Mouse (Mus musculus): ENCODE results near the gene Hephl1.

DNA sequence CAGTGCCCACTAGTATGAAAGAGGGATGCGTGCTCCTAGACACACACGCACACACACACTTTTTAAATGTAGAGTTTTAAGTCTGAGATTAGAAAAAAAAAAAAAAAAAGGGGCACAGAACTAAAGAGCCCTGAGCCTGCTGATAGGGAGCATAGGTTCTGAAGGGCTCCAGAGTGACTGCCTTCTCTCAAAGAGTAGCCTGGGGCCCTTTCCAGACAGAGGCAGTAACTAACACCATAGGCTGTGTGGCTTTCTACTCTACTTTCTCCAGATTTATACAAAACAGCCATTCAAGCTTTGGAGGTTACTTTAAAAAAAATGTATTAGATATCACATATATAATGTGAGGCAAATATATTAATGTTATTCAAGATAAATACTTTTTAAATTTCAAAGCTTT, 75.5 kb downstream of the Hephl1 start:
- no peak for TF ChIP-seq SIN3A (IDR thresholded peaks at IDR 0.05; ENCODE audit: low read length)
- no peak for TF ChIP-seq CTCF (IDR thresholded peaks at IDR 0.05 in 2 of 3, conservative IDR thresholded peaks at IDR 0.05 in 1 of 3; ENCODE audit: control insufficient read depth in 1 of 3, insufficient read depth in 1 of 3, low read depth in 2 of 3, low read length in 3 of 3, poor library complexity in 1 of 3, severe bottlenecking in 1 of 3)
- no peak for TF ChIP-seq TAL1 (IDR thresholded peaks at IDR 0.05; ENCODE audit: low read length)
- no peak for TF ChIP-seq MAFK (IDR thresholded peaks at IDR 0.05; ENCODE audit: borderline replicate concordance, low read depth, low read length)
- no peak for TF ChIP-seq BHLHE40 (IDR thresholded peaks at IDR 0.05; ENCODE audit: borderline replicate concordance, low read depth, low read length)
- TF ChIP-seq USF1 (IDR thresholded peaks at IDR 0.05; ENCODE audit: low read depth, low read length): no peak
- TF ChIP-seq POLR2A (IDR thresholded peaks at IDR 0.05; ENCODE audit: control insufficient read depth in 1 of 2, insufficient read depth in 1 of 2, low read depth in 1 of 2, low read length in 2 of 2, poor library complexity in 1 of 2): no peak
- TF ChIP-seq MXI1 (IDR thresholded peaks at IDR 0.05; ENCODE audit: low read depth, low read length): no peak
- no peak for TF ChIP-seq ZKSCAN1 (IDR thresholded peaks at IDR 0.05; ENCODE audit: low read depth, low read length)
- no peak for TF ChIP-seq MEF2A (IDR thresholded peaks at IDR 0.05; ENCODE audit: extremely low read depth, insufficient replicate concordance, low read depth, low read length, poor library complexity, severe bottlenecking)
- TF ChIP-seq KAT2A (conservative IDR thresholded peaks at IDR 0.05; ENCODE audit: low read depth, low read length): no peak
- TF ChIP-seq MYC (IDR thresholded peaks at IDR 0.05; ENCODE audit: low read depth, low read length): no peak
- no peak for TF ChIP-seq USF2 (IDR thresholded peaks at IDR 0.05; ENCODE audit: borderline replicate concordance in 1 of 2, insufficient read depth in 1 of 2, low read depth in 1 of 2, low read length in 2 of 2)
- no peak for TF ChIP-seq POLR2AphosphoS5 (IDR thresholded peaks at IDR 0.05; ENCODE audit: borderline replicate concordance, low read depth, low read length)

All from MEL (cell line).